Mouse (Mus musculus): ENCODE results near the gene Trove2. TPM values are rescaled to one million over a fixed set of nuclear protein-coding genes. Genes with fewer than 3 reads are reported as not detected.

Gene Trove2
- polyA plus RNA-seq (2014; fragmentation: Illumina TruSeq; extraction: RNeasy Lipid Tissue Mini Kit (QIAGEN cat#74804); ENCODE audit: insufficient read depth, low read depth, low replicate concordance) = 8.9 TPM

GRCm38 (mm10) chr1:143776446-143777411 lies at the start of gene Trove2, which contains the start of gene Uchl5:
TSS of gene Trove2 (minus strand) at chr1:143777068.
TSS of gene Uchl5 (plus strand) at chr1:143777272.

DNA sequence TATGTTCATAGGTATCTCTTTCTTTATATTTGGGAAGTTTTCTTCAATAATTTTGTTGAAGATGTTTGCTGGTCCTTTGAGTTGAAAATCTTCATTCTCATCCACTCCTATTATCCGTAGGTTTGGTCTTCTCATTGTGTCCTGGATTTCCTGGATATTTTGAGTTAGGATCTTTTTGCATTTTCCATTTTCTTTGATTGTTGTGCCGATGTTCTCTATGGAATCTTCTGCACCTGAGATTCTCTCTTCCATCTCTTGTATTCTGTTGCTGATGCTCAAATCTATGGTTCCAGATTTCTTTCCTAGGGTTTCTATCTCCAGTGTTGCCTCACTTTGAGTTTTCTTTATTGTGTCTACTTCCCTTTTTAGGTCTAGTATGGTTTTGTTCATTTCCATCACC lies 60.8 kb downstream of the Trove2 start, which contains the start of gene Glrx2:
Glrx2 (plus strand) TSS at position 301 of the 400 bp plus-strand sequence.

DNA sequence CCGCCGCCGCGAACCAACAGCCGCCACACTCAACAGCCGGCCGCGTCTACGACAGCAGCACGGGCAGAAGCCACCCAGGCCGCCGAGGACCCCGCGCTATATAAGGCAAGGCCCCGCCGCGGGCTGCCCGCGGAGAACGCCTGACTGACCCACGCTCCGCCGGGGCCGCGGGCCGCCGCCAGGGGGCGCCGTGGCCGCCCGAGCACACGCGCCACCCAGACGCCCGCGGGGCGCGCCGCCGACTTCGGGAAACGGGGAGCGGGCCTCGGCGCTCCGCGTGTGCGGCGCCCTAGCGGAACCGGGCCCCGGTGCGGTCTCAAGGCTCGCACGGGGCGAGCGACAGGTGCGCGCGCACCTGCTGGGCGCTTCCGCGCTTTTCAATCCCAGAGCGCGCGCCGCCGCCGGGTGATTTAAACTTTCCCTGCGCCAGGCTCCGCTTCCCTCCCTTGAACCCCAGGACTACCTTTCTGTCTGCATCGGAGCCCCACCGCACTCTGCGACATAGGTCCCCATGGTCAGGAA lies 74.1 kb downstream of the Trove2 start, which contains the start of gene Cdc73:
Cdc73 (minus strand) TSS at position 153 of the 522 bp plus-strand sequence.

Other genes starting within 250 kb of the Trove2 start
- gene B3galt2, start 136.4 kb downstream of the Trove2 start, polyA plus RNA-seq (2014; fragmentation: Illumina TruSeq; extraction: RNeasy Lipid Tissue Mini Kit (QIAGEN cat#74804); ENCODE audit: insufficient read depth, low read depth, low replicate concordance) = 0.70 TPM
- 8.4 TPM for gene Cdc73, start 74.2 kb downstream of the Trove2 start, polyA plus RNA-seq (2014; fragmentation: Illumina TruSeq; extraction: RNeasy Lipid Tissue Mini Kit (QIAGEN cat#74804); ENCODE audit: insufficient read depth, low read depth, low replicate concordance)
- gene Glrx2, start 60.7 kb downstream of the Trove2 start, polyA plus RNA-seq (2014; fragmentation: Illumina TruSeq; extraction: RNeasy Lipid Tissue Mini Kit (QIAGEN cat#74804); ENCODE audit: insufficient read depth, low read depth, low replicate concordance) = 41.9 TPM
- gene Uchl5, start 204 bp upstream of the Trove2 start, polyA plus RNA-seq (2014; fragmentation: Illumina TruSeq; extraction: RNeasy Lipid Tissue Mini Kit (QIAGEN cat#74804); ENCODE audit: insufficient read depth, low read depth, low replicate concordance) = 15.1 TPM
- 38.2 TPM for gene Rgs2, start 227.1 kb upstream of the Trove2 start, polyA plus RNA-seq (2014; fragmentation: Illumina TruSeq; extraction: RNeasy Lipid Tissue Mini Kit (QIAGEN cat#74804); ENCODE audit: insufficient read depth, low read depth, low replicate concordance)

Measured in lung, adult 10 weeks (tissue).